Mouse (Mus musculus): Measurements from ENCODE around the gene Prl7b1.

Gene Prl7b1

DNA sequence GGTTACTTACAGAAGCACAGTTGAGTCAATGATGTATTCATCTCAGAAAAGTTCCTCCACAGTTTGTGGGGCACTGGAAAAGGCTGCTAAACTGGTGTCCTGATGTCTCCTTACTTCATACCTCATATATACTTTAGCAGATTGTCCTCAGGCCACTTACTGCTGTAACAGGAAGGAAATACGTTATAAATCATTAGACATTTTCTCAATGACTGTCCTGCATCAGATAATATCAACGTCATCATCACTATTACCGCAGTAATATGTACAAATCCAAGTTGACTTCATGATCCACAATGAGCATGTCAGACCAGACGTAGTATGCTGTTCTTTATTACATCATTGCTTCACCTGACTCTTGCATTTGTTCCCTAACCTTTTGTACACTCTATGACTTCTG lies at the start of gene Prl7b1:
Gene Prl7b1, minus strand, starts transcription at position 101 of the 400 bp plus-strand sequence.
- no peak for DNase-seq (ENCODE audit: inconsistent ontology term)

DNA sequence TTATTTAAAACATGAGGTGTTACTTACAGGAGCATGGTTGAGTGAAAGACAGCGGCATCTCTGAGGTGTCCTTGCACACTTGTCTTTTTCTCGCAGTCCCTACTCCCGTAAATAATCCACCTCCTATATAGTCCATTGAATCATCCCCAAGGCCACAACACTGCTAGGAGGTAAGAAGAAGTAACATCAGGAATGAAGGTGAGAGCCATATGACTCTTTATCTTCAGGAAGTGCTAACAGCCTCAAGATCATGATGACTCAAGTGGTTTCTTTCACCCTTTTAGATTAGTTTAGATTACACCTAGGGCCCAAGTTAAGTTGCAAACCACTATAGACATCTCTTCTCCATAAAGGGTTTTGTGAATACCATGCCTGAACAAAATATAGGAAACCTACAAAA lies 32.0 kb upstream of the Prl7b1 start, which contains the start of gene Prl7a1:
Gene Prl7a1, minus strand, starts transcription at position 101 of the 400 bp plus-strand sequence.
- DNase-seq (ENCODE audit: inconsistent ontology term), result no peak

DNA sequence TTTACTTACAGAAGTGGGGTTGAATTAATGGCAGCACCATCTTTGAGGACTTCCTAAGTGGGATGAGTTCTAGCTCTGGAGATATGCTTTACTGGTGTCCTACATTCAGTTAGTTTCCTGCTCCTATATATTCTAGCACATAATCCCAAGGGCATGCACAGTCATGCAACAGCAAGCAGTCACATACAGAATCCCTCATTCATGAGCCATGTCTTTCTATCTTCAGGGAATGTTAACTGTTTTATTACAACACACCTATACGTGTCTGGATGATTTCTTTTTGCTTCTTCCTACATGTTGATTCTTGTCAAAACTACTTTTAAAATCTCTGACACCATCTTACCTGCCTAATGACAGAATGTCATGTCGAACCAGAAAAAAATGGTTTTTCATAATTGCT lies 28.3 kb downstream of the Prl7b1 start, which contains the start of gene Prl8a1:
Gene Prl8a1, minus strand, starts transcription at position 101 of the 400 bp plus-strand sequence.
- no peak for DNase-seq (ENCODE audit: inconsistent ontology term)

DNA sequence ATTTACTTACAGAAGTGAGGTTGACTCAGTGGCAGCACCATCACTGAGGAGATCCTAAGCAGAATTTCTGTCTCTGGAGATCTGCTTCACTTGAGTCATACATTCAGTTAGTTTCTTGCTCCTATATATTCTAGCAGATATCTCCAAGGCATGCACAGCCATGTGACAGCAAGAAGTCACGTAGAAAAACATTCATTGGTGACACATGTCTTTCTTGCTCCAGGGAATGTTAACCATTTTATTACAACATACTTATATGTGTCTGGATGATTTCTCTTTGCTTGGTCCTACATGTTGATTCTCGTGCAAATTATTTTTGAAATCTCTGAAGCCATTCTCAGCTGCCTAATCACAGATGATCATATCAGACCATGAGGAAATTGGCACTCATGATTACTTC lies 45.9 kb downstream of the Prl7b1 start, which contains the start of gene Prl8a9:
Gene Prl8a9, minus strand, starts transcription at position 101 of the 400 bp plus-strand sequence.
- no peak for DNase-seq (ENCODE audit: inconsistent ontology term)

DNA sequence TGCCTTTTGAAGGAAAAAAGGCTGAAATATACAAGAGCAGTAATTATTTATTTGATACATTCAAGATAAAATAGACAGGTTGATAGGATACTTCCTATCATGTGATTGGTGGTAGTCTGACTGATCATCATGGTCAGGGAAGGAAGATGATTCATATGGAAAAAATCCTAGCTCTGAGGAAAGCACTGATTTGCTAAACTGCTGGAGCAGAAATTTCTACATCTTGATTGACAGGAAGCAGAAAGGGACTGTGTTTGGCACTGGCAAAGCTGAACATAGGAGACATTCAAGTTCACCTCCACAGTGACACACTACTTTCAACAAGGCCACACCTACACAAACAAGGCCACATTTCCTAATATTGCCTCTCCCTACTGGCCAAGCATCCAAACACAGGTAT lies 57.0 kb downstream of the Prl7b1 start:
- peak; percentile 61 for DNase-seq (ENCODE audit: inconsistent ontology term)

Data from Muller cell, postnatal 12 days (primary cell).